Mouse (Mus musculus): Measurements from ENCODE around the gene Tubgcp4. TPM values are rescaled to one million over a fixed set of nuclear protein-coding genes. Genes with fewer than 3 reads are reported as not detected.

The Tubgcp4 gene
- polyA plus RNA-seq, 1 experiment from 2014 or later: 73.8 TPM

DNA sequence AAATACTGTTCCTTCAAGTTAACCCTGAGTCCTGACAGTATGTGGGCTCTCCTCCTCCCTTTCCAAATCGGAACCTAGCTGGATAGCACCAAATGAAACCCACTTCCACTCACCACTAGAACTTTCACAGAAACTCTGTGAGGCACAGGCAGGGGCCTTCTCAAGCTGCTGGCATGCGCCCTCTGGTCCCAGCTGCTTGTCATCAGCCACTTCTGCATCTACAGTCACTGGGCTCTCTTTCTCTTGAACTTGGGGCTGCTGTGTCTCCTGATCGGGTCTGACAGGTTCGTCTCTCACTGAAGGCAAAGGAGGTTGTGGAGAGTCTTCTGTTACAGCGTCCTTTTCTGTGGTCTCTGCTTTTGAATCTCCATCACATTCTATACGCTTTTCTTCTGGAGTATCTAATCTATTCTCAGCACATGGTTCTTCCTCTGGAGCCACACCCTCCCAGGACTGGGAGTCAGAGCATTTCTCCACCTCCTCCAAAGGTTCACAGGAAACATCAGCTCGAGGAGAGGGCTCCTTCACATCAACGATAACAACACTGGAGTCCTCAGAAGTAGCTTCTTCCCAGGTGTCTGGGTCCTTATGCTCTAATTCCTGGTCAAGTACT, 65.1 kb downstream of the Tubgcp4 start:
- Histone ChIP-seq H3K9ac (replicated peaks; ENCODE audit: low read depth, low read length) (no peak overlapping the region), H3K4me1 (replicated peaks; ENCODE audit: control insufficient read depth, insufficient read depth, low read length) (no peaks in the 10 kb centered on the region), H3K27ac (ENCODE audit: low read length) (no peak overlapping the region), H3K27me3 (replicated peaks; ENCODE audit: control insufficient read depth, insufficient read depth, low read length) (no peaks in the 10 kb centered on the region), H3K36me3 (ENCODE audit: control insufficient read depth, insufficient read depth) (peaks cover 29% of the 10 kb centered on the region), H3K9me3 (ENCODE audit: control insufficient read depth, low read length) (no peaks in the 10 kb centered on the region), H3K4me2 (ENCODE audit: low read length) (no peak overlapping the region), H3K4me3 (replicated peaks; ENCODE audit: low read length) (no peak overlapping the region)
- 92% methylated on average over 8 of the region's 8 CpGs for WGBS
- no peak for ATAC-seq

DNA sequence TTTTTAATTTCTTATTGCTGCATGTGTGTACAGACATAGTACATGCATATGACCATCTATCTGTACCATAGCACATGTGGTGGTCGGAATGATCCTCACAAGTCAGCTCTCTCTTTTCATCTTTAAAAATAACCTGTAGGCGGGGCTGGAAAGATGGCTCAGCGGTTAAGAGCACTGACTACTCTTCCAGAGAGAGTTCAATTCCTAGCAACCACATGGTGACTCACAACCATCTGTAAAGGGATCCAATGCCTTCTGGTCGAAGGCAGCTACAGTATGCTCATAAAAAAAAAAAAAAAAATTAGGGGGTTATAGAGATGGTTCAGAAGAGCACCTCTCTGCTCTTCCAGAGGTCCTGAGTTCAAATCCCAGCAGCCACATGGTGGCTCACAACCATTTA, 69.0 kb downstream of the Tubgcp4 start:
- no peaks in the 10 kb centered on the region for H3K4me1 ChIP-seq (replicated peaks; ENCODE audit: control insufficient read depth, insufficient read depth, low read length)
- H3K27me3 ChIP-seq (replicated peaks; ENCODE audit: control insufficient read depth, insufficient read depth, low read length): no peaks in the 10 kb centered on the region
- H3K27ac ChIP-seq (ENCODE audit: low read length): no peak overlapping the region
- H3K36me3 ChIP-seq (ENCODE audit: control insufficient read depth, insufficient read depth): peaks cover 32% of the 10 kb centered on the region
- H3K9me3 ChIP-seq (ENCODE audit: control insufficient read depth, low read length): no peaks in the 10 kb centered on the region
- 92% methylated on average over 4 of the region's 4 CpGs for WGBS
- H3K9ac ChIP-seq (replicated peaks; ENCODE audit: low read depth, low read length): no peak overlapping the region
- no peak for ATAC-seq
- H3K4me2 ChIP-seq (ENCODE audit: low read length): no peak overlapping the region
- no peak overlapping the region for H3K4me3 ChIP-seq (replicated peaks; ENCODE audit: low read length)

DNA sequence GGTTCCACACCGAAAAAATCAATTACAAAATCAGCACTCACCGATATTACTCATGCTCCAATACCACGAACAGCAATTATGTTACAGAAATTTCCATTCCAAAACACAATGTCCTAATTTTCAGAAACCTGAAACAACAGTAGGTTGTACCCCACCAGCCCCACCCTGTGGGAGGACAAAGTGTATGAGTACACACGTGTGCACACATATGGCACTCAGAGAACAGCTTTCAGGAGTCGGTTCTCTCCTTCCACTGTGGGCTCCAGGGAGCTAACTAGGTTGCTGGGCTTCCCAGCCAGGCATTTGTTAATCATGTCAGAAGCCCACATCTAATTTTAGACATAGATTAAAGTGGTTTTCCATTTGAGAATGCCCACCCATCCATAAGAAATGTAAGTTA, 73.6 kb downstream of the Tubgcp4 start:
- peaks cover 40% of the 10 kb centered on the region for H3K36me3 ChIP-seq (ENCODE audit: control insufficient read depth, insufficient read depth)
- H3K27me3 ChIP-seq (replicated peaks; ENCODE audit: control insufficient read depth, insufficient read depth, low read length): no peaks in the 10 kb centered on the region
- H3K9ac ChIP-seq (replicated peaks; ENCODE audit: low read depth, low read length): no peak overlapping the region
- no peak overlapping the region for H3K4me3 ChIP-seq (replicated peaks; ENCODE audit: low read length)
- H3K4me2 ChIP-seq (ENCODE audit: low read length): no peak overlapping the region
- 90% methylated on average over 5 of the region's 5 CpGs for WGBS
- H3K4me1 ChIP-seq (replicated peaks; ENCODE audit: control insufficient read depth, insufficient read depth, low read length): no peaks in the 10 kb centered on the region
- ATAC-seq: no peak
- H3K27ac ChIP-seq (ENCODE audit: low read length): no peak overlapping the region
- H3K9me3 ChIP-seq (ENCODE audit: control insufficient read depth, low read length): no peaks in the 10 kb centered on the region

Other genes with a start within 250 kb of the Tubgcp4 start
- gene Ubr1, start 199.9 kb upstream of the Tubgcp4 start, polyA plus RNA-seq (2015; fragmentation: Nextera tagmentation; extraction: Ambion mirVana): 39.1 and 42.3 TPM in 2 replicates
- gene Tmem62, start 193.6 kb upstream of the Tubgcp4 start, polyA plus RNA-seq (2015; fragmentation: Nextera tagmentation; extraction: Ambion mirVana): 8.5 and 10.4 TPM in 2 replicates
- gene Ccndbp1, start 162.3 kb upstream of the Tubgcp4 start, polyA plus RNA-seq (2015; fragmentation: Nextera tagmentation; extraction: Ambion mirVana): 79.1 and 79.3 TPM in 2 replicates
- 0.09 and 0.23 TPM in 2 replicates for gene Epb42, start 133.6 kb upstream of the Tubgcp4 start, polyA plus RNA-seq (2015; fragmentation: Nextera tagmentation; extraction: Ambion mirVana)
- gene Tgm5, start 84.8 kb upstream of the Tubgcp4 start, polyA plus RNA-seq (2015; fragmentation: Nextera tagmentation; extraction: Ambion mirVana): 0.09 TPM in 1 of 2 replicates, not detected in the other
- not detected in 2 replicates for gene Tgm7, start 60.9 kb upstream of the Tubgcp4 start, polyA plus RNA-seq (2015; fragmentation: Nextera tagmentation; extraction: Ambion mirVana)
- 36.1 and 37.1 TPM in 2 replicates for gene Adal, start 30.2 kb upstream of the Tubgcp4 start, polyA plus RNA-seq (2015; fragmentation: Nextera tagmentation; extraction: Ambion mirVana)
- gene Lcmt2, start 30.0 kb upstream of the Tubgcp4 start, polyA plus RNA-seq (2015; fragmentation: Nextera tagmentation; extraction: Ambion mirVana): 23.5 and 23.9 TPM in 2 replicates
- 9.3 and 11.5 TPM in 2 replicates for gene Zscan29, start 471 bp downstream of the Tubgcp4 start, polyA plus RNA-seq (2015; fragmentation: Nextera tagmentation; extraction: Ambion mirVana)
- gene Trp53bp1, start 100.8 kb downstream of the Tubgcp4 start, polyA plus RNA-seq (2015; fragmentation: Nextera tagmentation; extraction: Ambion mirVana): 181 and 209 TPM in 2 replicates
- 10.9 and 13.3 TPM in 2 replicates for gene Map1a, start 118.9 kb downstream of the Tubgcp4 start, polyA plus RNA-seq (2015; fragmentation: Nextera tagmentation; extraction: Ambion mirVana)
- 14.3 and 22.4 TPM in 2 replicates for gene Ppip5k1, start 184.7 kb downstream of the Tubgcp4 start, polyA plus RNA-seq (2015; fragmentation: Nextera tagmentation; extraction: Ambion mirVana)
- 26.3 and 35.7 TPM in 2 replicates for gene Ckmt1, start 187.1 kb downstream of the Tubgcp4 start, polyA plus RNA-seq (2015; fragmentation: Nextera tagmentation; extraction: Ambion mirVana)
- not detected in 2 replicates for gene Strc, start 216.5 kb downstream of the Tubgcp4 start, polyA plus RNA-seq (2015; fragmentation: Nextera tagmentation; extraction: Ambion mirVana)
- 334 and 342 TPM in 2 replicates for gene Pdia3, start 243.1 kb downstream of the Tubgcp4 start, polyA plus RNA-seq (2015; fragmentation: Nextera tagmentation; extraction: Ambion mirVana)
- gene Catsper2, start 243.1 kb downstream of the Tubgcp4 start, polyA plus RNA-seq (2015; fragmentation: Nextera tagmentation; extraction: Ambion mirVana): 4.5 and 7.5 TPM in 2 replicates